Mouse (Mus musculus) forebrain, postnatal 0 days (tissue): ENCODE results near the gene Fam222b. TPM values are rescaled to one million over a fixed set of nuclear protein-coding genes. Genes with fewer than 3 reads are reported as not detected.

Experiments
- ATAC-seq: fragments of 200-750 bp; cut with Nextera tagmentation; 2 replicates; pipeline ENCODE4 v1.8.0; 2017; ENCODE audit warnings: mild to moderate bottlenecking, moderate library complexity
- DNase-seq: peaks from one replicate; pipeline ENCODE4 v3.0.0-alpha.2; 2015
- H3K27ac ChIP-seq: fragments of 300-500 bp; sonication (generic); 2 replicates; pipeline ENCODE4 v1.5.1; 2014; ENCODE audit warnings: low read depth, mild to moderate bottlenecking, antibody characterized with exemption, low read length, moderate library complexity, mixed read lengths
- H3K27me3 ChIP-seq: fragments of 300-500 bp; sonication (generic); 2 replicates; pipeline ENCODE4 v1.6.1; 2014; ENCODE audit warnings: mild to moderate bottlenecking, low read length, mixed read lengths; ENCODE audit not compliant: insufficient read depth
- H3K36me3 ChIP-seq: fragments of 300-500 bp; sonication (generic); 2 replicates; pipeline ENCODE4 v1.6.1; 2014; ENCODE audit warnings: mild to moderate bottlenecking, moderate library complexity; ENCODE audit not compliant: insufficient read depth
- H3K4me1 ChIP-seq: fragments of 300-500 bp; sonication (generic); 2 replicates; pipeline ENCODE4 v1.6.1; 2014; ENCODE audit warnings: antibody characterized with exemption; ENCODE audit not compliant: insufficient read depth
- H3K4me2 ChIP-seq: fragments of 300-500 bp; sonication (generic); 2 replicates; pipeline ENCODE4 v1.6.1; 2014; ENCODE audit warnings: low read depth, mild to moderate bottlenecking, moderate library complexity
- H3K4me3 ChIP-seq: fragments of 300-500 bp; sonication (generic); 2 replicates; pipeline ENCODE4 v1.5.1; 2014; ENCODE audit warnings: low read depth, low read length, mixed read lengths
- H3K9ac ChIP-seq: fragments of 300-500 bp; sonication (generic); 2 replicates; pipeline ENCODE4 v1.6.1; 2014; ENCODE audit warnings: mild to moderate bottlenecking
- H3K9me3 ChIP-seq: fragments of 300-500 bp; sonication (generic); 2 replicates; pipeline ENCODE4 v1.6.1; 2016; ENCODE audit warnings: low read length
- CTCF ChIP-seq: sonication (generic); IDR thresholded peaks from 2 replicates; pipeline ENCODE4 v1.5.1; 2016; ENCODE audit warnings: antibody characterized with exemption, control low read depth, low read depth
- WGBS: fragments of 180-500 bp; shearing (Covaris S2); extraction: QIAGEN DNeasy Blood & Tissue Kit; methylation state at CpG from one replicate; pipeline ENCODE4 v1.1.7; 2014; 5-methylcytosine and 5-hydroxymethylcytosine counted together
- polyA plus RNA-seq: library from polyadenylated mRNA; unstranded; fragments of >200 nt; fragmentation: Nextera tagmentation; extraction: Ambion mirVana; gene quantifications from 2 replicates; pipeline ENCODE4 v1.2.1, GENCODE M21; 2015
- total RNA-seq: library from RNA; depleted of rRNA; stranded (reverse); fragments of >200 nt; gene quantifications from 2 replicates; pipeline ENCODE4 v1.2.3, GENCODE M21; 2014

Fam222b gene
- total and polyA plus RNA-seq, 2 experiments from 2014 or later: 24.0 to 24.6 TPM

DNA sequence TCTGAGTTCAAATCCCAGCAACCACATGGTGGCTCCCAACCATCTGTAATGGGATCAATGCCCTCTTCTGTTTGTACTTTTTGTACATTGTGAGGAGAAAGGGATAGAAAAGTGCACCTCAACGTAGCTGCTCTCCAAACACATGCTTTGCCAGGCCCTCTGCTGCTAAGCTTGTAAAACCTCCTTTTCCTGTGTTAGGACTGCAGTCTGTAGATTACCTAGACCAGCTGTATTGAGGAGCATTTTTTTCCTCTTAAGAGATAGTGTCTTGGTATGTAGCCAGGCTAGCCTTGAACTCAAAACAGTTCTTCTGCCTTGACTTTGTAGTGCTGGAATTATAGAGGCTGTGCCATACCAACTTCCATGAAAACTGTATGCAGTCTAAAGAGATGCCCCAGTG lies 41.7 kb downstream of the Fam222b start:
- Histone ChIP-seq H3K27me3 (no peaks in the 10 kb centered on the region), H3K36me3 (no peaks in the 10 kb centered on the region), H3K27ac (no peak overlapping the region), H3K4me3 (no peak overlapping the region), H3K9ac (no peak overlapping the region), H3K4me2 (no peak overlapping the region), H3K4me1 (no peaks in the 10 kb centered on the region), H3K9me3 (no peaks in the 10 kb centered on the region)
- ATAC-seq: no peak
- WGBS: 77% methylated on average over 1 of the region's 1 CpGs
- DNase-seq: no peak
- no peak for TF ChIP-seq CTCF

DNA sequence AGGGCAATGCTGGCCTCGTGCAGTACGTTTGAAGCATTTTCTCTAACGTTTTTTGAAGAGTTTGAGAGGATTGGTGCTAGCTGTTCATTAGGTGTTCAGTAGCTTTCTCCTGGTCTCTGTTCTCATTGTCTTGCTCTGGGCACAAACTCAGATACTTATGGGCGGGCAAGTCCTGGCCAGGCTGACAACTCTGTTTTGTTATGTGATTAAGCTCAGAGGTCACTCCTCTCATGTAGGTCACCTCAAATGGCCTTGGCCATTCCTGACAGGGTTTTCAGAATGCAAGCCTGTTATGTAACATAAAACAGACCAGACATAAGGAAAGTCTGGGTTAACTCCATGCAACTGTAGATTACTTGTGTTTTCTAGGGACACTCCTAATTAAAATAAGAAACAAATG lies 43.1 kb downstream of the Fam222b start:
- ATAC-seq (no peak), DNase-seq (no peak)
- H3K27ac ChIP-seq: no peak overlapping the region
- no peaks in the 10 kb centered on the region for H3K27me3 ChIP-seq
- no peaks in the 10 kb centered on the region for H3K36me3 ChIP-seq
- 60% methylated on average over 4 of the region's 4 CpGs for WGBS
- no peak overlapping the region for H3K4me2 ChIP-seq
- no peak overlapping the region for H3K9ac ChIP-seq
- TF ChIP-seq CTCF: no peak
- no peaks in the 10 kb centered on the region for H3K9me3 ChIP-seq
- H3K4me3 ChIP-seq: no peak overlapping the region
- H3K4me1 ChIP-seq: no peaks in the 10 kb centered on the region

DNA sequence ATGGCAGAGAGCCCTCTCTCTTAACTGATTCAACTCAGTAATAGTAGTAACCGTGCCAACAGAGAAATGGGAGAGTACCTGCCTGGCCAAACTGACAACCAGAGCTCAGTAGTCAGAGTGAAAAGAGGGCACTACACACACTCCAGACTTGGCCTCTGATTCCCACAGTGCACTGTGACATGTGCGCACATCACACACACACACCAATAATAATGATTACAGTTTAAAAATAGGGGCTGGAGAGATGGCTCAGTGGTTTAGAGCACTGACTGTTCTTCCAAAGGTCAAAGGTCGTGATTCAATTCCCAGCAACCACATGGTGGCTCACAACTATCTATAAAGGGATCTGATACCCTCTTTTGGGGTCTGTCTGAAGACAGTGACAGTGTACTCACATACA lies 43.6 kb downstream of the Fam222b start:
- Histone ChIP-seq H3K4me3 (no peak overlapping the region), H3K4me2 (no peak overlapping the region), H3K4me1 (no peaks in the 10 kb centered on the region), H3K36me3 (0 out of 2 replicates have a peak, but pooled peaks cover under 1% of the 10 kb centered on the region), H3K9ac (no peak overlapping the region), H3K27ac (no peak overlapping the region), H3K9me3 (no peaks in the 10 kb centered on the region), H3K27me3 (no peaks in the 10 kb centered on the region)
- ATAC-seq (no peak), DNase-seq (no peak)
- WGBS: 86% methylated on average over 3 of the region's 3 CpGs
- no peak for TF ChIP-seq CTCF

DNA sequence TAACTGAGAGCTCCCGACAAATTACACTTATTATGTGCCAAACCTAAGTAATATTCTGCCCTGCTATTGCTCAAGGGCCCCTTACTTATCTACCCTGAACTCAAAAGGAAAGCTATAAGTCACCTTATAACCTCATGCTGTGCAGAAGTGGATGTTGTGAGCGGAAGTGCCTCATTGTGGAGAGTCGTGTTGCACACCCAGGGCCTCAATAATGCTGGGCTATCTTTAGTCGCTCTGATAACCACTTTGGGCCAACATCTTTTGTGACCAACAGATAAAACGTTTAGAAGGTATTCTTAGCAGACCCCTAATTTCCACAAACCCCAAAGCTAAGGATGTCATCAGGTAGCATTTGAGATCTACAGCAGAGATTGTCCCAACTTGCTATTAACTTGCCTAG lies 46.2 kb downstream of the Fam222b start:
- Histone ChIP-seq H3K9ac (no peak overlapping the region), H3K4me3 (no peak overlapping the region), H3K4me1 (no peaks in the 10 kb centered on the region), H3K27me3 (no peaks in the 10 kb centered on the region), H3K36me3 (peaks cover 21% of the 10 kb centered on the region), H3K4me2 (no peak overlapping the region), H3K9me3 (no peaks in the 10 kb centered on the region), H3K27ac (no peak overlapping the region)
- DNase-seq: no peak
- WGBS: 89% methylated on average over 5 of the region's 5 CpGs
- TF ChIP-seq CTCF: no peak
- no peak for ATAC-seq

DNA sequence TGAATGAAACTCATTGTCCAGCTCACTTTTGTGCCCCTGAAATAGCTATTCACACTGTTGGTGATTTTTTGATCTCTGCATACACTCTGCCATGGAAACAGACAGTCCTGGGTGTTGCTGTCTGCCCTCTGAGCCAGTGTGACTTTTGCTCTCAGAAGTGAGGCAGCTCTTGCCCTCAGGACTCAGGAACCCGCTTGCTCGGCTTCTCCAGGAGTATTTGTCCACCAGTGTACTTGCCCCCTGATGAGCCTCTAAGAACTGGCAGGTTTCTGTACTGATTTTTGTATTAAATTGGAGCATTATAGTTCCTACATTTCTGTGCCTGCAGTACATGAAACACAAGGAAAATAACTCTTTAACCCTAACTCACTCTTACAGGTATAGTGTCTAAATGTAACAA lies 49.1 kb downstream of the Fam222b start:
- WGBS: 78% methylated on average over 2 of the region's 2 CpGs
- no peak for ATAC-seq
- Histone ChIP-seq H3K27ac (no peak overlapping the region), H3K4me2 (no peak overlapping the region), H3K9me3 (no peaks in the 10 kb centered on the region), H3K36me3 (peaks cover 45% of the 10 kb centered on the region), H3K4me3 (no peak overlapping the region), H3K4me1 (no peaks in the 10 kb centered on the region), H3K27me3 (no peaks in the 10 kb centered on the region), H3K9ac (no peak overlapping the region)
- DNase-seq: no peak
- TF ChIP-seq CTCF: no peak

DNA sequence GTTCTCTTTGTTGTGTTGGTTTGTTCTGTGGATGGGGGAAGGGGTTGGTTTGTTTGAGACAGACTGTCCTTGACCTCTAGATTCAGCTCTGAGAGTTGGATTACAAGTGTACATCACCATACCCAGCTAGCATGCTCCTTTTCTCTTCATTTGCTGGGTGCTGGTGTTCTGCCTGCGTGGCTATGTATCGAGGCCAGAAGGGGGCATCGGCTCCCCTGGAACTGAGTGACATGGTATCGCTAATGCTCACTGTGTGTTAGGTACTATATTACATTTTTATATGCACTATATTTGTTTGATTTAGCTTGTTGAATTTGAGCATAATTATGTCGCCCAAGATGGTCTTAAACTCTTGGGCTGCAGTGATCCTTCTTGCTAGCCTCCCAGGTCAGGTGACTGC lies 51.7 kb downstream of the Fam222b start:
- WGBS: 91% methylated on average over 5 of the region's 5 CpGs
- H3K36me3 ChIP-seq: peaks cover 55% of the 10 kb centered on the region

DNA sequence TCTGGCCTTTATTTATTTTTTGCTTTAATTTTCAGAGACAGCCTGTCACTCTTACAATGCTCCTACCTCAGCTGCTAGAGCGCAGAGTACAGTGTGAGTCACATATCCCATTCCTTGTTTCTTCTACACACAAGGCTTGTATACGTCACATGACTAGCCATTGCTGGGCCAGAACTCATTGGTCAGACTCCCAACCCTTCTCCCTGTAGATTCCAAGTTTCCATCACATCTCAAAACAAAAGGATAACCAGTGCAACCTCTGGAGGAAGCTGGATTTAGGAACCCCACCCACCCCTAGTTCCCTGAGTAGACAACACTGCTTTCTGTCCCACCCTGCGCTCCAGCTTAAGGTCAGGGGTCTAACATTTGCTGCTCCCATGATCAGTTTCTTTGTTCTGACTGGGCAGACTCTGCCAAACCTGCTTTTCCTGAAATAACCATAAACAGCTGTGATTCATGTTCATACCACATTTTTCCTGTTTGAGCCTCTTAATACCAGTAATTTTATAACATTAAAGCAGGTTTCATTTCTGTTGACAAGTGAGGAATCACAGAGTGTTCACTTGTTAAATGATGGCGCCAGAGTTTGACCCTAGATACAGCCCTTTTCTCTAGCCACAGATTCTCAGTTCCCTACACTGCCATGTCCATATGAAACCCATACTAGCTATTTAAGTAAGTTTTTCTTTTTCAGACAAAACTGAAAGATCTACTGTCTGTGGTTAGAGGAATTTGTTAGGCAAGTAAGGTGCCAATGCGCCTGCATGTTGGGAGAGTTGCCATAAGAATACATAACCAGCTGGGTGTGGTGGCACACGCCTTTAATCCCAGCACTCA lies 52.5 kb downstream of the Fam222b start:
- Histone ChIP-seq H3K4me1 (no peaks in the 10 kb centered on the region), H3K4me3 (no peak overlapping the region), H3K9ac (no peak overlapping the region), H3K9me3 (no peaks in the 10 kb centered on the region), H3K27me3 (no peaks in the 10 kb centered on the region), H3K27ac (no peak overlapping the region), H3K4me2 (no peak overlapping the region), H3K36me3 (peaks cover 55% of the 10 kb centered on the region)
- WGBS: 96% methylated on average over 6 of the region's 6 CpGs
- TF ChIP-seq CTCF: no peak
- no peak for ATAC-seq
- DNase-seq: no peak

More for the DNA sequence above, 51.7 kb downstream of the Fam222b start:
- Histone ChIP-seq H3K9ac (no peak overlapping the region), H3K27ac (no peak overlapping the region), H3K4me3 (no peak overlapping the region), H3K27me3 (no peaks in the 10 kb centered on the region), H3K9me3 (no peaks in the 10 kb centered on the region), H3K4me2 (no peak overlapping the region), H3K4me1 (no peaks in the 10 kb centered on the region)
- peak; percentile 29; the same call in 1 of the 2 replicates for TF ChIP-seq CTCF
- ATAC-seq (no peak), DNase-seq (no peak)
